Mouse (Mus musculus) hindbrain, embryonic 16.5 days (tissue): ENCODE measurements around the gene Camk2d. TPM values are rescaled to one million over a fixed set of nuclear protein-coding genes. Genes with fewer than 3 reads are reported as not detected.

Experiments
- ATAC-seq: fragments of 200-750 bp; cut with Nextera tagmentation; 2 replicates; pipeline ENCODE4 v1.8.0; 2017; ENCODE audit warnings: moderate TSS enrichment, moderate library complexity
- H3K27ac ChIP-seq: fragments of 300-500 bp; sonication (generic); 2 replicates; pipeline ENCODE4 v1.5.1; 2014; ENCODE audit warnings: low read depth, mild to moderate bottlenecking, control low read depth, low read length, moderate library complexity
- H3K27me3 ChIP-seq: fragments of 300-500 bp; sonication (generic); replicated peaks from 2 replicates; pipeline ENCODE4 v1.6.1; 2014; ENCODE audit warnings: low read length; ENCODE audit not compliant: control insufficient read depth, insufficient read depth
- H3K36me3 ChIP-seq: fragments of 300-500 bp; sonication (generic); 2 replicates; pipeline ENCODE4 v1.6.1; 2014; ENCODE audit warnings: mild to moderate bottlenecking, low read length, moderate library complexity, mixed read lengths; ENCODE audit not compliant: control insufficient read depth, insufficient read depth
- H3K4me1 ChIP-seq: fragments of 300-500 bp; sonication (generic); 2 replicates; pipeline ENCODE4 v1.6.1; 2014; ENCODE audit warnings: low read depth, low read length; ENCODE audit not compliant: control insufficient read depth, insufficient read depth
- H3K4me2 ChIP-seq: fragments of 300-500 bp; sonication (generic); 2 replicates; pipeline ENCODE4 v1.6.1; 2014; ENCODE audit warnings: mild to moderate bottlenecking, low read length, control low read depth, moderate library complexity
- H3K4me3 ChIP-seq: fragments of 300-500 bp; sonication (generic); 2 replicates; pipeline ENCODE4 v1.5.1; 2014; ENCODE audit warnings: mild to moderate bottlenecking, low read length, control low read depth, moderate library complexity
- H3K9ac ChIP-seq: fragments of 300-500 bp; sonication (generic); 2 replicates; pipeline ENCODE4 v1.6.1; 2014; ENCODE audit warnings: low read depth, mild to moderate bottlenecking, control low read depth, low read length, moderate library complexity
- H3K9me3 ChIP-seq: fragments of 300-500 bp; sonication (generic); 2 replicates; pipeline ENCODE4 v1.6.1; 2014; ENCODE audit warnings: mild to moderate bottlenecking, low read length, moderate library complexity; ENCODE audit not compliant: control insufficient read depth
- WGBS: fragments of 180-500 bp; shearing (Covaris S2); extraction: QIAGEN DNeasy Blood & Tissue Kit; methylation state at CpG from one replicate; pipeline ENCODE4 v1.1.7; 2014; 5-methylcytosine and 5-hydroxymethylcytosine counted together
- polyA plus RNA-seq: library from polyadenylated mRNA; unstranded; fragments of >200 nt; fragmentation: Nextera tagmentation; extraction: Ambion mirVana; gene quantifications from 2 replicates; pipeline ENCODE4 v1.2.1, GENCODE M21; 2015

Gene Camk2d
- polyA plus RNA-seq, 1 experiment from 2014 or later = 88.9 TPM

DNA sequence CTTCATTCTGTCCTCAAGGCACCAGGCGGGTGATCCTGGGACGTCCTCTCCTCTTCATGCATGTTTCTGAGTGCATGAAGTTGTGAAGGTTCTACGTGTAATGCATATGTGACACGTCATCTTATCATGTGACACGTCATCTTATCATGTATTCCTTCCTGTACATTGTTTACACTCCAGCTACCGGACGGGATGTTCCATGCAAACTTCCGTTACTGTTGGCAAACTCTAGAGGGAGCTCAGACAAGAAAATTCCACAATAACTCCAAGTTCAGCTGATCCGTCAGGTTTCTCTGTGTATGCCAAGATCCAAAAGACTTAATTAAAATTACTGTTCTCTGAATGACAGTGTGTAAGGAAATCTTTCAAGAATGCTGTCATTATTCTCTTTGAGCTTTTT lies 246.7 kb downstream of the Camk2d start:
- no peak for ATAC-seq
- 87% methylated on average over 9 of the region's 9 CpGs for WGBS

GRCm38 (mm10) chr3:126844809-126845208 lies 248.7 kb downstream of the Camk2d start:
- WGBS = 91% methylated on average over 7 of the region's 7 CpGs
- Histone ChIP-seq H3K27ac (no peak overlapping the region), H3K27me3 (no peaks in the 10 kb centered on the region), H3K4me2 (no peak overlapping the region), H3K9me3 (no peaks in the 10 kb centered on the region), H3K9ac (no peak overlapping the region), H3K4me1 (no peaks in the 10 kb centered on the region), H3K36me3 (peaks cover 13% of the 10 kb centered on the region), H3K4me3 (no peak overlapping the region)
- no peak for ATAC-seq

More for the DNA sequence above, 246.7 kb downstream of the Camk2d start:
- Histone ChIP-seq H3K4me3 (no peak overlapping the region), H3K4me1 (no peaks in the 10 kb centered on the region), H3K36me3 (peaks cover 13% of the 10 kb centered on the region), H3K9me3 (no peaks in the 10 kb centered on the region), H3K27me3 (no peaks in the 10 kb centered on the region), H3K9ac (no peak overlapping the region), H3K27ac (no peak overlapping the region), H3K4me2 (no peak overlapping the region)

DNA sequence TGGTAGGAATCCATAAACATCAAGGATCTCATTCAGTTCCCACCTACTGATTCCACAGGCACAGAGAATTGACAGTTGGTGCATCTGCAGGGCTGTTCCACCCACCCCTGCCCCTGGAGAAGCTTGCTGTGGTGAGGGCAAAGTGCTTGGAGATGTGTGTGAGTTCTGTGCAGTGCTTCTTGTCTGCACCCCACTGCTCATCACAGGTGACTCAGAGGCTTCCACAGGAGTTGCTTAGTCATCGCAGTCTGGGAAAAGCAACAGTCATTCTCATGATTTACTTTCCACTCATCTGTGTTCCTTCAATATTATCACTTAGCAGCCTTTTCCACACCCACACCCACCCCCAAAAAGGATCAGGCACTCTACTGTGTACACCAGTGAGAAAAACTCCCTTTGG lies 252.0 kb downstream of the Camk2d start:
- no peak overlapping the region for H3K9ac ChIP-seq
- no peak overlapping the region for H3K27ac ChIP-seq
- no peaks in the 10 kb centered on the region for H3K4me1 ChIP-seq
- 100% methylated on average over 1 of the region's 1 CpGs for WGBS
- H3K36me3 ChIP-seq = no peaks in the 10 kb centered on the region
- H3K4me3 ChIP-seq = no peak overlapping the region
- ATAC-seq = no peak
- H3K27me3 ChIP-seq = no peaks in the 10 kb centered on the region
- no peaks in the 10 kb centered on the region for H3K9me3 ChIP-seq
- no peak overlapping the region for H3K4me2 ChIP-seq

- no peak for ATAC-seq
- Histone ChIP-seq H3K4me1 (no peaks in the 10 kb centered on the region), H3K27ac (no peak overlapping the region), H3K9ac (no peak overlapping the region), H3K9me3 (no peaks in the 10 kb centered on the region), H3K4me3 (no peak overlapping the region), H3K4me2 (no peak overlapping the region), H3K36me3 (no peaks in the 10 kb centered on the region), H3K27me3 (no peaks in the 10 kb centered on the region)
Observed at GRCm38 (mm10) chr3:126860442-126860841, 264.3 kb downstream of the Camk2d start.

DNA sequence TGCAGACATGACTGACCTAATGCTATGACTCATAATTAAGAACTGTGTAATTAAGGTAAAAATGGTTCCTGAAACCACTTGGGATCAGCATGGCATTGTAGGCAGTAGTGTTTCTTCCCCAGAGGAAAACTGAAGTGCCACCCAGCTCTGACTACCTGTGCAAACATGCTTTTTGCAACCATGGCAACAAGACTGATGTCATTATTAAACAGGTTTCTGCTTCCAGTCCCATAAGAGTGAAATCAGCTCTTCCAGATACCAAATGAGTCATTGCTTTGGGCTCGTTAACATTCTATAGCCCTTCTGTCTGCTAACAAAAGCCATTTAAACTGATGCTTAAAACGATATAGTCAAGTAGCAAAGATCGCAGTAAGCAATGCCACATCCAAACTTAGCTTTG lies 273.5 kb downstream of the Camk2d start:
- no peak overlapping the region for H3K27ac ChIP-seq

GRCm38 (mm10) chr3:126870688-126871087 lies 274.6 kb downstream of the Camk2d start:
- WGBS = 100% methylated on average over 1 of the region's 1 CpGs
- no peaks in the 10 kb centered on the region for H3K36me3 ChIP-seq
- no peak for ATAC-seq

More for the DNA sequence above, 273.5 kb downstream of the Camk2d start:
- no peak overlapping the region for H3K9ac ChIP-seq
- no peaks in the 10 kb centered on the region for H3K9me3 ChIP-seq
- H3K36me3 ChIP-seq = no peaks in the 10 kb centered on the region
- peak; percentile 50; the same call in 1 of the 2 replicates for ATAC-seq
- H3K27me3 ChIP-seq = no peaks in the 10 kb centered on the region
- H3K4me2 ChIP-seq = no peak overlapping the region
- no peaks in the 10 kb centered on the region for H3K4me1 ChIP-seq
- 53% methylated on average over 3 of the region's 3 CpGs for WGBS
- H3K4me3 ChIP-seq = no peak overlapping the region

DNA sequence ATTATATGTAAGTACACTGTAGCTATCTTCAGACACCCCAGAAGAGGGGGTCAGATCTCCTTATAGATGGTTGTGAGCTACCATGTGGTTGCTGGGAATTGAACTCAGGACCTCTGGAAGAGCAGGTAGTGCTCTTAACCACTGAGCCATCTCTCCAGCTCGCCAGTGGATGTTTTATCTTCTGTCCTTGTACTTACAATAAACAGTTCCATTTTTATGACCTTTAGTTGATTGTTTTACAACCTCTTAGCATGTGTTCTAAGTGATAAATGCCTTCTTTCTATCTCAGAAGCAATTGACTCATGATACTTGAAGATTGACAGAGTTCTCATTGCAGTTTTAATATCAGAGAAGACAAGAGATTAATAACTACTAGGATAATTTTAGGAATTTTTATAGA lies 282.1 kb downstream of the Camk2d start:
- no peak for ATAC-seq
- WGBS = 65% methylated on average over 1 of the region's 1 CpGs
- H3K27me3 ChIP-seq = no peaks in the 10 kb centered on the region

More at GRCm38 (mm10) chr3:126870688-126871087, 274.6 kb downstream of the Camk2d start:
- H3K4me1 ChIP-seq = no peaks in the 10 kb centered on the region
- no peaks in the 10 kb centered on the region for H3K27me3 ChIP-seq
- no peak overlapping the region for H3K4me2 ChIP-seq
- H3K27ac ChIP-seq = no peak overlapping the region
- no peak overlapping the region for H3K4me3 ChIP-seq
- no peaks in the 10 kb centered on the region for H3K9me3 ChIP-seq
- H3K9ac ChIP-seq = no peak overlapping the region

GRCm38 (mm10) chr3:126886090-126886489 lies 290.0 kb downstream of the Camk2d start:
- Histone ChIP-seq H3K4me2 (no peak overlapping the region), H3K4me1 (no peaks in the 10 kb centered on the region), H3K4me3 (no peak overlapping the region), H3K27me3 (no peaks in the 10 kb centered on the region), H3K36me3 (no peaks in the 10 kb centered on the region), H3K9me3 (no peaks in the 10 kb centered on the region), H3K27ac (no peak overlapping the region), H3K9ac (no peak overlapping the region)
- ATAC-seq = peak; percentile 69; the same call in 1 of the 2 replicates
- 68% methylated on average over 4 of the region's 4 CpGs for WGBS

More for the DNA sequence above, 282.1 kb downstream of the Camk2d start:
- Histone ChIP-seq H3K4me3 (no peak overlapping the region), H3K4me1 (no peaks in the 10 kb centered on the region), H3K27ac (no peak overlapping the region), H3K4me2 (no peak overlapping the region), H3K9ac (no peak overlapping the region), H3K9me3 (no peaks in the 10 kb centered on the region), H3K36me3 (no peaks in the 10 kb centered on the region)

DNA sequence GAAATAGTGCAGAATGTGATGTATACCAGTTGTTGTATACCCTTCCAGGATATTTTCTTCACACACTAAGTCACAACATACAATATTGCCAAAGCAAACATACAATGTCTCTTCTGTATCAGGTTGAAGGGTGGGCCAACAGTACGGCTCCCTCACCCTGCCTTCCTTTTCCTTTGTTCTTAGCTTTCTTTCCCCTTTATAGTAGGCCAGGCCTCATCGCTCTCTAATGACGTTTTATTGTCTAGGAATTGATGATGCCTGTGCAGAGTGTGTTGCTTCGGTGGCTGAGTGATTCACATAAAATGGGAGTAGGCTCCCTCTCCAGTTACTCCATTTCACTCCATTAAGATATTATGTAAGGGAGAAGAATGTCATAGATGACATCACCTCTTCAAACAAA lies 290.5 kb downstream of the Camk2d start:
- H3K27me3 ChIP-seq = no peaks in the 10 kb centered on the region
- no peaks in the 10 kb centered on the region for H3K4me1 ChIP-seq
- no peak overlapping the region for H3K27ac ChIP-seq
- no peak overlapping the region for H3K4me2 ChIP-seq
- ATAC-seq = no peak
- H3K9ac ChIP-seq = no peak overlapping the region
- no peaks in the 10 kb centered on the region for H3K36me3 ChIP-seq
- 63% methylated on average over 4 of the region's 4 CpGs for WGBS
- H3K4me3 ChIP-seq = no peak overlapping the region
- no peaks in the 10 kb centered on the region for H3K9me3 ChIP-seq
